Mouse (Mus musculus) cerebellum, postnatal 4 days (tissue): ENCODE measurements around the gene Plekhg6.

Experiments
- DNase-seq, 2 experiments: peaks; one replicate each; pipeline ENCODE4 v3.0.0; 2022; ENCODE audit warnings: low spot score in 2 of 2, mixed read lengths in 1 of 2

The Plekhg6 gene

DNA sequence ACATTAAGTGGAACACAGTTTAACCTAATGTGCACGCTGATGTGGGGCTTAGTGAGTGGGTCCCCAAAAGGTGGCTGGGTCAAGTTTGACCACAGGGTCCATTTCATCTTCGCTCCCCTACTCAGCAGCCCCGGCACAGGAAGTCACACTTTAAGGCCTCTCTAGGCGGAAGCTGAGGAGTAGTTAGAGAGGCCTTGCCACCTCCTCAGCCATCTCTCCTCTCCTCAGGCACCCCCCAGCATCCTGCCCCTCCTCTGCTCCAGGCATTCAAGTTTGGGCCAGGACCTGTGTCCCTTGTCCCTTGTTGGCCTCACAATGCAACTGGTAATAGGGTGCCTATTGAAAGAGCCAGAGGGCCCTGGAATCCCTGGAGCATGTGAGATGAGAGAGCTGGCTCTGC is 26.9 kb downstream of the Plekhg6 start:
- no peak for DNase-seq

DNA sequence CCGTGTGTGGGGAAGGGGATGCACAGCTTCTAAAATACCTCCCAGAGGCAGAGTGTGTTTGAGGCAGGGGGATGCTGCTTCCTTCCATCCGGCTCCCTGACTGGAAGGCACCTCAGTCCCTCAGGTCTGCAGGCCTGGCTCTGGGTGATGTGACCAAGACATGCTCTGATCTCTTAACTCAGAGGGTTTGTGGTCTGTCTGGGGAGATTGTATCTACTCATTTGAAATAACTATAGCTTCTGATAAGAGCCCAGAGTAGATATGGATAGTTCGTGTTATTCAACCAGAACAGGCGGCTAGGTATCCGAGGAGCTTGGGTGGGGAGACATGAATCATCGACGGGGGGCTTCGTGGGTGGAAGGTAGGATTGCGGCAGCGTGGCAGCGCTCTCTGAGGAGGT is 27.4 kb downstream of the Plekhg6 start:
- DNase-seq, result no peak

DNA sequence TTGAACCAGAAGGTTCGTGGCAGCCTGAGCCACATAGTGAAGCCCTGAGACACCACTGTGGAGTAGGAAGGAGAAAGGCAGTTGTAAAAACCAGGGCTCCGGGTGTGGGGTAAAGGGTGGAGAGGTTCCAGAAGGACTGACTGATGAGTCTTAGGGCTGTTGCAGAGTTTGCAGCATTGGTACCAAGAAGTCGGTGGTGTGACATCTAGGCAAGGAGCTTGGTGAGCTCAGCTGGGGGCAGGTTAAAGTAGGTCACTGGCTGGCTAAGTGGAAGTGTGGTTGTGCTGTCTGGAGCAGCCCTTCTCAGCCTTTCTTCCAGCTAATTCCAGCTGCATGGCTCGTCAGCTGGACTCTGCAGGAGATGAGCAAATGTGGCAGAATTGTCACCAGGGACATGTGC is 27.8 kb downstream of the Plekhg6 start:
- DNase-seq, result no peak

DNA sequence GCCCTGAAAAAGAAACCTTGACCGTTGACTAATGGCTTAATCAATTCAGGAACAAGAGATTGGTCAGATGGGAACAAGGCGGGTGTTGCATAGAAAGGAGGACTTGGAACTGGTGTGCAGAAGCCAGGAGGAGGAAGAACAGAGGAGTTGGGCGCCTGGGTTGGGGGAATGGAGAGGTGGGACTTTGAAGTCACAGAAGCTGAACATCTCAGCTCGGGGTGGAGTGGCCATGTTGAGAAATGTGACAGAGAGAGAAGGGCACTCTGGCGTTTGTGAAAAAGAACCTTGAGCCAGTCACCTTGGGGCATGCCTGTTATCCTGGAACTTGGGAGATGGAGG is 28.6 kb downstream of the Plekhg6 start:
- no peak for DNase-seq

DNA sequence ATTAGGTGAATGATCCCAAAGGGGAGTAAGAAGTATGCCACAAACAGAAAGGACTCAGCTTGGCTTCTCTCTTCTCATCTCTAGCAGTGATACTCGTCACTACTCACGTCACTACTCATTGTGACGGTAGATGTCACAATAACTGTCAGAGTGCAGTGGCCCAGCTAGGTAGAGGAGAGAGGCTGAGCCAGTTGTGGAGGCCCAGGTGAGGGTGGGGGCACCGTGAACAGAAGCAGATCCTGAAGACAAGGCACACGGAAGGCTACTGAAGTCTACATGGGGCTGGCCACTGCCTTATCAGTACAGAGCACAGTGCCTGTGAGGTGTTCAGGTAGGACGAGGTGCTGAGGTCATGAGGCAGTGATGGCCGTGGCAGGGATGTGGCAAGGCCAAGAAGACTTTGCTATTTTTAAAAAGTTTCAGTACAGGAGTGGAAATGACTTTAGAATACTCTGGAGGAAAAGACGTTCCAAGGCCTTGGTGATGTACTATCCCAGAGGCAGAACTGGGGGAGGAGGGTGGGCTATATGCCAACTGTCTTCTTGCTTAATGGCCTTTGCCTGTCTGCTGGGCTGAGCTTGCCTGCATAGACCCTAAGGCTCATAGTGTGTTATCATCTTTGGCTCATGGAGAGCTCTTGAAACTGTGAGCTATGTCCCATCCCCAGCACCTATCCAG is 29.1 kb downstream of the Plekhg6 start:
- DNase-seq, result no peak

DNA sequence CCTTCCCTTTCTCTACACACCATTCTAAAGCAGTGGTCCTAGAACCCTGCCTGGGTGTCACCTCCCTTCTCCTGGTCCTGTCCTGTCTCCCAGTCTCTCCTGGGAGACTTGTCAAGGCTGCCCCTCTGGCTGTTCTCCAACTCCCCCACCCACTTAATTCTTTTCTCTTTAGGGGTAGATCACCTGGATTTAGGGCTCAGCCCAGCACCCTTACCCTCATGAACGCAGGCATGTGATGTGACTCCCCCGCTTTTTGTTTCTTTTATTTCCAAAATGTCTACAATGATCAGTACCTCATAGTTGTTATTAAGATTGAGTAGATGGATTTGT is 29.6 kb downstream of the Plekhg6 start:
- DNase-seq, result no peak

DNA sequence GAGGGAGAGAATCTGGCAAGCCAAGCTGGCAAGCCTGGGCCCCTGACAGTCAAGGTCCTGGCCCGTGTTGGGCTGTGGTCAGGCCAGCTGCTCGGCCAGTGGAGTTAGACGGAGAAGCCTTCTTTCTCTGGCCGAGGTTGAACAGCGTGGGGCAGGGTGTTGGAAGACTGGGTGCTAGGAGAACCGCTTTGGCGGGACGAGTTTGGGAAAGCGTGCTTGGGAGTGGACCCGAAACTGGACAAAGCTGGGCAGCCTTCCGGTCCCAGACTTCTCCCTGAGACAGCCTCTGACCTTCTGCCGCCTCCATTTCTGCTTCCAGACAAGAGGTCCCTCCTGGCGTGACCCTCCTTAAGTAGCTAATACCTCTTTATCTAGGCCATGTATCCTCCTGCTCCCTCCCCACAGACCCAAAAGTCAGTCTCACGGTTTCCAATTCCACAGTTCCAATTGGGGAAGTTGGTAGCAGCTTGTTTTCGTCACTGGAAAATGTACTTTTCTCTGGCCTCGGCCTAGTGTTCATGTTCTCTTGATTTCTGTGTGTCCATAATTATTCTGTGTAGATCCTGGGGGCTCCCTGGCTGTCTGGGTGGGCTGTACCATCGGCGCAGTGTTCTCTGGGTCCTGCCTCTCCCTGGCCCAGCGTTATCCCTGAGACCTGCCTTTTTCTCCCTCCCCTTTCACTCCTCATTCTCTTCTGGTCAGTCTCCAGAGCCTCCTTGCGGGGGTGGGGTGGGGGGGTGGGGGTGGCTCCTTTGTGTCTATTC is 30.2 kb downstream of the Plekhg6 start:
- DNase-seq, result no peak

DNA sequence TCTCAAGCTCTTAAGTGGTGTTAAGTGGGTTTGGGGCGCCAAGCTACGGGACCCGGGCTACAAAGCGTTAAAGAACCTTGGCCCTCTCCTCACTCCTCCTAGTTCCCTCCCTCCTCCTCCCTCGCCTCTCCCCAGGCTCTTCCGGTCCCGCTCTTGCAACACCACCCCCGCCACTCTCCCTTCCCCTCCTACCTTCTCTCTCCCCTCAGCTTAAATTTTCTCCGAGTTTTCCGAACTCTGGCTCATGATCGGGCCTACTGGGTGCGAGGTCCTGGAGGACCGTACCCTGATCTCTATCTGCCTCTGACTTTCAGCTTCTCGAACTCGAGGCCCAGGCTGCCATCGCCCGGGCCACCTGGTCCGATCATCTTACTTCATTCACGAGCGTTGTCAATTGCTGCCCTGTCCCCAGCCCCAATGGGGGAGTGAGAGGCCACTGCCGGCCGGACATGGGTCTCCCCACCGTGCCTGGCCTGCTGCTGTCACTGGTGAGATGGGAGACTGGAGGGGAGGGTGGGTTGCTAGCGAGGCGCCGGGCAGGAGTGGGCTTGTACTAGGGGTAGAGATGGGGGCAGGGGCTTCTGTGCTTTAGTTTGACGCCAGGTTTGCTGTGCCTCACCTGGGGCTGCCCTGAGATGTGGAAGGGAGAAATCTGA is 30.9 kb downstream of the Plekhg6 start:
- no peak for DNase-seq

DNA sequence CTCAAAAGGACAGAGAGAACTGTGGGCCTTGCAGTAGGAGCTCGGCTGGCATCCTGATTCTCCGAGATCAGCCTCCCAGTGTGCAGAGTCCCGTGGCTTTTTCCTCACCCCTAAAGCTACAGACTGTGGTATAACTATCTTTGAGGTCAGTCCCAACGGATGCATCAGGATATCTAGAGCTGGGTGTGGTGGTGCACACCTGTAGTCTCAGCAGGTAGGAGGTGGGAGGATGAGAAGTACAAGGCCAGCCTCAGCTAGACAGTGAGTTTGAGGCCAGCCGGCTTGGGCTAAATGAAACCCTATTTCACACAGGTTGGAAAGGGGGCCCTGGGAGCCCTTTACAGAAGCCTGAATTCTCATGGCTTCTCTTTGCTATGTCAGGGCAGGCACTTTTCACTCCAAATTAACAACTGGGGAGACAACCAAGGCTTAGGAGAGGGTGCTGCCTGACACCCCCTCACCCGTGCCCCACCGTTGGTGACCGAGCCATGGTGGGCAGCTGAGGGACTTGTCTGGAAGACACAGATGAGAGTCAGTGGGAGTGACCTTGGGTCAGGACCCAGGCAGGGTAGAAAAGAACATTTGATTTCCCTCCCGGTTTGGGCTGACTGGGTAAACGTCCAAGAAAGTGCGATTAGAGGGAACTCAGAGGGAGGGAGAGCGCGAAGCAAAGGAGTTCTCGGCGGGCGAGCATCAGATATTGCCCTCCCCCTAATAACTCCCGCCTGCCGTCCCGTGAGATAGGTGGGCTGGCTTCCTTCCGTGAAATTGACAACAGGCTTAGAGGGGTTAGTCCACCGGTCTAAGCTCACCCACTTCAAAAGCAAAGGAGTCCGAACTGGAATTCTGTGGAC is 31.6 kb downstream of the Plekhg6 start, which contains the start of gene Tnfrsf1a:
Gene Tnfrsf1a (plus strand): TSS at position 642 of the 854 bp plus-strand sequence.
- no peak for DNase-seq

DNA sequence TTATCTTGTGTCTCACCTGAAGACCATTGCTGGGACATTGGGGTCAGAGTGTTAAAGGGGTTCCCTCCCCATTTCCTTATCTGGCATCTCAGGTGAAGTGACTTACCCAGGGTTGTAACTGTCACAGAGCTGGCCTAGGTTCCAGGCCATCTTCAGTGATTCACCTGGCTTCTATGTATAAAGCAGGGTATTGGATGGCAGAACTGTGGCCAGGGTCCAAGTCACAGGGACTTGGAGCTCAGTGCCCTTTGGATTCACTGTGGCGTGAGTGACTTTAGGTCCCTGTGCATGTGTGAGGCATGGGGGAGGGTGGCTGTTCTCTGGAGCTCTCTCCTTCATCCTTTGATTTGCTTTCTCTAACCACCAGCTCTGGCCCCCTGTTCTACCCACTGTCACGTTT is 34.6 kb downstream of the Plekhg6 start:
- no peak for DNase-seq

DNA sequence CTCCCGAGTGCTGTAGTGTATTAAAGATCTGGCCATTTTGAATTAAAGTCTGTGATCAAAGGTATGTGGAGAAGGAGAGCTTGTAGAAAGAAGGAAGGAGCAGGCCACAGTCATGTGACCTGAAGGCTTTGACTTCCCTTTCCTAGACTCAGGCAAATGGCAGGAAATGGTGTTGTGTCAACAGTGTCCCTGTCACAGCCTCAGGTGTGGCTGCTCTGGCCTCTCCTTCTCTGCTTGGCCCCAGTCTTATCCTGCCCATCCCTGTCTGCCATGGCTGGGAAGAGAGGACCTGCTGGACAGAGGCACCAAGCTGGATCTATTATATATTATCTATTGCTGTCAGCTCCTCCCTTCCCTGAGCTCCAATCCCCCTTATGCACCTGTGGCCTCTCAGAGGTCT is 35.0 kb downstream of the Plekhg6 start:
- no peak for DNase-seq

DNA sequence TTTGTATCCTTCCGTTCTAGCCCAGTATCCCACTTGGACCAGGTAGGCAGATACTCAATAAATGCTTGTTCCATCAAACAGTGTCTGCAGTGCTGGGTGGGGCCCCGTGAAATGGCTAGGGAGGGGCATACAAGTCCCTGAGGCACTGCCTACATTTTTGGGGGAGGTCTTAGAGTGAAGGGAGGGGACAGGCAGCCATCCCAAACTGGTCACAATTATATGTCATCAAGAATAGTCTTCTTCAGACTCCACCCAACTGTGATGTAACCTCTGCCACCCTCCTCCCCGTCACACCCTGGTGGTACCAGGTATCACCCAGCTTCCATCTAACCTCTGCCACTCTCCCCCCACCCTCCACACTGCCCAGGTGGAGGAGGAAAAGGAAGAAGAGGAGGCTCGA is 35.7 kb downstream of the Plekhg6 start:
- no peak for DNase-seq

DNA sequence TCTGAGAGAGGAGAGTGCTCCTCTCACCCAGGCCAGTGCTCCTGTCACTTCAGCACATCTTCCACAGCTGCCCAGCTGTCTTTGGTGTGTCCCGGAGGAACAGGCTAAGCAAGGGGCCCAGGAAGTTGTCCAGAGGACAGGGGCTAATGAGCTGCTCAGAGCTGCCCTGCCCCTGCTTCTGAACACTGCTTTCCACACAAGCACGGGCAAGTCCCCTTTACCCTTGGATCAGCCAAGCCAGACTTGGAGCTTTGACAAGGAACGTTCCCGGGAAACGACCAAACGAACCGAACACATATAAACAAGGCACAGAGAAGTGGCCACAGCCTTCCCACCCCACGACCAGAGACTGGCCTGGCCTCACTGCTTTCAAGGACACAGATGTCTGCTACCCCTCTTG is 36.5 kb downstream of the Plekhg6 start:
- no peak for DNase-seq

DNA sequence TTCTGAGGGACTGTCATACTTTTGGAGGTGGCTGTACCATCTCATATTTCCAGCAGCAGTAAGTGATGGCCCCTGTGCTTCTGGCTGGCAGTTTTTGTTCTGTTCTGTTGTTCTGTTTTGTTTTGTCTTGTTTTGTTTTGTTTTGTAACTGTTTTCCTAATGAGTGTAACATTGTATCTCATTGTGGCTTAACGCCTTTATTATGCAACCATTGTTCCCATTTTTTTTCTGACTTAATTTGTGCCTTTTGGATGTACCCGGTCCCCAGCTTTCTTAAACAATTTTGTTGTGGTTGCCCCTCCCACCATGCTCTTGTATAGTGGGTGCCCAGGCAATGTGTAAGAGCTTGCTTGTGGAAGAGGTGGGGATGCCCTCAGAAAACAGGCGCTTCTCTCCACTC is 38.4 kb downstream of the Plekhg6 start:
- DNase-seq, result no peak

DNA sequence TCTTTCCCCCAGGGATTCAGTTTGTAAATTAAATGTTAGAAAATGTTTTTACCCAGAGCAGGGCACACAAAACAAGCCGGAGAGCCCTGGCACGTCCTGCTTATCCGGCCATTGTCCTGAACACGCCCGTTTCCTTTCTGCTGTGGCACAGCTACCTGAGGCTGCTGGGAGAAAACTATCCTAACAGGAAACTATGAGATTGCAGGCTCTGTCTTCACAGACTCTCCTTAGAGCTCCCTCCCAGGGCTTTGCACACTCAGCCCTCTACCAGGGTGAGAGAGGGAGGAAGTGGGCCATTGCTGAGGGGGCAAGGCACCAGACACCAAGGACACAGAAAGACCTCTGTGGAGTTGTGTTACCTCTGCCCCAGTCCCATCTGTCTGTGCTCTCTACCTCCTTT is 40.3 kb downstream of the Plekhg6 start:
- DNase-seq, result no peak

DNA sequence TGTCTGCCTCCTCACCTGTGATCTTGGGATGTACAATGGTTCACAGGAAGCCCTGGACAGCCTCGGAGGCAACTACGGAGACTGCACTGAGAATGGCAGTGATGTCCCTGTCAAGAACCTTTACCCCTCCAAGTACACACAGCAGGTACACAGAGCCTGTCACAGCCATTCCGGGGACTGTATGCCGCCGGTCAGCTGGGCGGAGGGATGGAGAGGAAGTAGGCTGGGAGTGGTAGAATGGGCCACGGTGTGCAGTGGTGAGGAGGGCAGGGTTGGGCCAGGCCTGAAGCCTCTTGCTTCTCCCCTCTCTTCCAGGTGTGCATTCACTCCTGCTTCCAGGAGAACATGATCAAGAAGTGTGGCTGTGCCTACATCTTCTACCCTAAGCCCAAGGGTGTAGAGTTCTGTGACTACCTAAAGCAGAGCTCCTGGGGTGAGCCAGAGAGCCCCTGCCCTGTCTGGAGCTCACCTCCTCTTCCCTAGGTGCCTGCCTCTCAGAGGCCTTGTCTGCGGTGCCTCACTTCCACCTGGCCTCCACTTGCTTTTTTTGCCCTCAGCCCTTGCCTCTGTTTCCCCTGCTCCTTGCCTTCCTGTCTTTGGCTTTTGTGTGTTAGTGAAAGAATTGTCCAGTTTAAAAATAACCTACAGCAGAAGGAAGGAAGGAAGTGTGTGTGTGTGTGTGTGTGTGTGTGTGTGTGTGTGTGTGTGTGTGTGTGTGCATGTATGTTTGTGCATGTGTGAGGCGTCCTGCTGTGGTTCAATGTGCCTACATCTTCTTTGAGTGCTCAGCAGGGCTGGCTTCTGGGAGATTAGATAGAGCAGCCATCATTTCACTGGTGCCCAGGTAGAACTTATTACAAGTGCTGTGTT is 41.6 kb downstream of the Plekhg6 start:
- no peak for DNase-seq

DNA sequence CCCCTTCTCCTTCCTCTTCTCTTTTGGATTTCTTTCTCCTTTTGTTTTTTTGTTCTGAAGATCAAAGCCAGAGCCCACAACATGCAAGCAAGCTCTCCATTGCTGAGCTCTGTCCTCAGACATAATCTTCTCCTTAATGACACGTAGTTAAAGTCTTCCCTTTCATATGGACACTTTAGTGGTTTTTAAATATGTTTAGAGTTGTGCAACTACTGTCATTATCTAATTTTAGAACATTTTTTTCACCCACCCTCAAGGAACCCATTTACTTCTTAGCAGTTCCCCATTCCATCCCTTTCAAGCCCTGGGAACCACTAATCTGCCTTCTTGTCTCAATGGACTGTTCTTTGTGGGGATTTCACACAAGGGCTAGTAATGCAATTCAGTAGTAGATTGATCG is 46.2 kb downstream of the Plekhg6 start:
- DNase-seq, result no peak

DNA sequence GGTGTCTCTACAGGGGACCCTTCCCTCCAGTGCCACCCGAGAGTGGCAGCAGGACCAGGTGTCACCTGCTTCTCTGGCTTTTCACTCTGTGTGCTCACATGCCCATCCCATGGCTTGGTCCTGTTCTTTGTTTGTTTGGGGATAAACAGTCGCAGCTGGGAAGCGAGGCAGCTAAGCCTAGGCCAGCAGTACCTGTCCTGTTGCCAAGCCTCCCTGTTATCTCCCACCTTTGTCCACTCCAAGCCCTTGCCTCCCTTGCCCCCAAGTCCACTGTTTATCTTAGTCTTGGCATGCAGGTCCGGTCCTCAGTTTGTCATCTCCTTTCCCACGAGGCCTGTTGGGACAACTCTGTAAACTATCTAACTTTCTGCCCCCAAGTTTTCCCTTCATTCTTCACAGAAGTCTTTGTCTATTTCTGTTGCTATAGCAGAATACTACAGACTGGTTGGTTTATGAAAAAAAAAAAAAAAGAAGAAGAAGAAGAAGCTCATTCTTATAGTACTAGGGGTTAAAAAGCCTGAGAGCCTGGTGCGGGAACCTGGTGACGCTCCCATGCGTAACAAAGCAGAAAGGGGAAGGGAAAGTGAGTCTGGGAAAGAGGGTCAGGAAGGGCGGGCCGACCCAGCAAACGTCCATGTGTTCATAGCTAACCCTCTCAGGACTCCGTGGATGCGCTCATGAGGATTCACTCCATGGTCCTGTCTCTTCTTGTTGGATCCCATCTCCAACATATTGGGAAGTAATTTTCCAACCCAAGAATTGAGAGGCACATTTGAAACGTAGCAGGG is 47.3 kb downstream of the Plekhg6 start:
- no peak for DNase-seq

DNA sequence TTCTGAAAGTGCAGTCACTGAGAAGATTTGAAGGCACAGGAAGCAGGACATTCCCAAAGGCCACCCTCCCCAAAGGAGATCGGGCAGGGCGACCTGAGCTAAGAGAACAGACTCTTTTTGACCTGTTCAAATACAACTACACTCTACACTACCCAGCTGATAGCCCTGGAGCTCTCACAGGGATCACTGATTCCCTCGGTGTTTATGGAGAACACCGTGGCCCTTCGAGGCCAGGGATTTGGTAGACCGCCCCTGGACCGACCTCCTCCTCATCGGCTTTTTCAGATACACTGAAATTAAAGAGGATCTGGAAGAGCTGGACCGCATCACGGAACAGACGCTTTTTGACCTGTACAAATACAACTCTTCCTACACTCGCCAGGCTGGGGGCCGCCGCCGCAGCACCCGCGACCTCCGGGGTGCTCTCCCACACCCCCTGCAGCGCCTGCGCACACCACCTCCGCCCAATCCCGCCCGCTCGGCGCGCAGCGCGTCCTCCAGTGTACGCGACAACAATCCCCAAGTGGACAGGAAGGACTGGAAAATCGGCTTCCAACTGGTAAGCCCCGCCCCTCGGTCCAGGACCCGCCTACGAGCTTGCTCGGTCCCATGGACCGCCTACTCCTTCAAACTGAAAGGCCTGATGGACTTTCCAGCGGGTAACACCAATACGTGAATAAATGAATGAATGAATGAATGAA is 49.8 kb downstream of the Plekhg6 start:
- DNase-seq, result peak; percentile 48 to 58

DNA sequence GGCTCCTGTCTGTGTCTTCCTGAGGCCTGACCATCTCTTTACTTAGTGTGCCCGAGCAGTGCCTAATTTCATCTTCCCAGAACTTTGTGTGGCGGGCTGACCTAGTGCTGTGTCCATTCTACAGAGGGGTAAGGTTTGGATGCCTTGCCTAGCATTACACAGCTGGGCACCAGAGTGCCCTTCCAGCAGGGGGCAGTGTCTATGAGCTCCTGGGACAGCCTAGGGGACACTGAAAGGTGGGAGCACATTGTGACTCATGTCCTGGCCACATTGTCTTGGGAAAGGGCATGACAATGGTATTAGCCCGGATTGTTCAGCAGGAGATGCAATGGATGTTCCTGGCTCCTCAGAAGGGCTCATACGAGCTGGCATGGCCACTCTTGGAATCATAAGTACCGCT is 52.4 kb downstream of the Plekhg6 start:
- DNase-seq, result no peak
